23 mouse cellular contexts compared by ENCODE assay signal in the genomic region with DNA sequence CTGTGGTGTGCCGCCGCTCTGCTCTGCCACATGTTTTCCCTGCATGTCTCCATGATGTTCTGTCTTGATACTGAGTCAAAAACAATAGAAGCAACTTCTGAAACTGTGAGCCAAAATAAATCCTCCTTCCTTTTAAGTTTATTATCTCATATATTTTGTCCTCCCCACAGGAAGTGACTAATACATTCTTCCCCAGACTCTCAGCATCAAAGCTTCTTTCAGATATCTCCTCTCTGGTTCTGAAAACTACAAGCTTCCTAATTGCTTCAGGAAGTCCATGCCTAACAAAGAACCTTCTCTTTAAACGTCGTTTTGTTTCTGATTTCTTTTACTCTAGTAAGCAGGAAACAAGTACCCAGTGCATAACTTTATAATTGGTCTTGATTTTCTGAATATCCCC. TPM values are rescaled to one million over a fixed set of nuclear protein-coding genes. Genes with fewer than 3 reads are reported as not detected.
"Had no signal": no experiment of that assay in that cellular context is flagged by ENCODE, and none has a peak within 500 bp of the region (broad histone marks: within the 10 kb centered on the region; RNA-seq: fewer than 3 reads in every experiment).

No protein-coding gene starts in this region.

- H3K4me2 ChIP-seq: limb, embryonic 13.5 days; lung, embryonic 14.5 days; midbrain, embryonic 11.5 days; stomach, embryonic 15.5 days had no signal

- H3K9me3 ChIP-seq: limb, embryonic 10.5 days; limb, embryonic 13.5 days; stomach, embryonic 15.5 days had no signal

- ATAC-seq: liver, postnatal 0 days; lung, postnatal 0 days had no signal

- H3K9ac ChIP-seq: limb, embryonic 13.5 days; liver, embryonic 14.5 days; liver, postnatal 0 days; lung, embryonic 14.5 days; stomach, embryonic 15.5 days had no signal

- H3K4me3 ChIP-seq: limb, embryonic 10.5 days; limb, embryonic 13.5 days; stomach, embryonic 15.5 days had no signal

- H3K4me1 ChIP-seq: limb, embryonic 10.5 days; limb, embryonic 13.5 days; stomach, embryonic 15.5 days had no signal

- DNase-seq: kidney, adult 11 months; kidney, adult 8-10 months; kidney, postnatal 14 days; kidney, postnatal 4 days; liver; liver, postnatal 0 days; lung, embryonic 14.5 days; midbrain, embryonic 14.5 days; right cerebral cortex, postnatal 25 days; spleen, adult 18-20 months; thymus, postnatal 25 days had no signal

- H3K27me3 ChIP-seq: limb, embryonic 13.5 days; stomach, embryonic 15.5 days had no signal

- H3K27ac ChIP-seq: limb, embryonic 10.5 days; limb, embryonic 13.5 days; liver, embryonic 14.5 days; macrophage; stomach, embryonic 15.5 days had no signal

- H3K36me3 ChIP-seq: limb, embryonic 10.5 days; limb, embryonic 13.5 days; stomach, embryonic 15.5 days had no signal

RNA-seq across cellular contexts. Expression of a gene that starts 6.4 kb away (rescaled TPM):
- total RNA-seq: layer of hippocampus, adult 18-20 months; layer of hippocampus, postnatal 14 days; left cerebral cortex, postnatal 25 days; midbrain, postnatal 0 days had no signal
- polyA plus RNA-seq: macrophage; neural tube, embryonic 14.5 days had no signal
